Mouse (Mus musculus) megakaryocyte, embryonic 14.5 days (primary cell): ENCODE results near the gene Nova2.

ENCODE experiments used
- FLI1 ChIP-seq: IDR thresholded peaks from 2 replicates; pipeline ENCODE4 v1.6.1; 2012; ENCODE audit warnings: low read length, inconsistent platforms, mixed read lengths
- GATA1 ChIP-seq: IDR thresholded peaks from 3 replicates; pipeline ENCODE4 v1.6.1; 2012; ENCODE audit warnings: mixed read lengths, low read length, inconsistent platforms, borderline replicate concordance

GRCm38 (mm10) chr7:18965312-18965711 is 39.6 kb downstream of the Nova2 start:
- TF ChIP-seq GATA1 = no peak
- TF ChIP-seq FLI1 = no peak
